Mouse (Mus musculus) limb, embryonic 12.5 days (tissue): ENCODE data around the gene Ncan. TPM values are rescaled to one million over a fixed set of nuclear protein-coding genes. Genes with fewer than 3 reads are reported as not detected.

ENCODE experiments used
- ATAC-seq: fragments of 200-750 bp; cut with Nextera tagmentation; 2 replicates; pipeline ENCODE4 v1.8.0; 2017; ENCODE audit warnings: low read depth, moderate TSS enrichment; ENCODE audit not compliant: insufficient number of reproducible peaks, insufficient read depth, low FRiP score, low TSS enrichment
- H3K27ac ChIP-seq: fragments of 300-500 bp; sonication (generic); 2 replicates; pipeline ENCODE4 v1.5.1; 2016; ENCODE audit warnings: mild to moderate bottlenecking, moderate library complexity
- H3K27me3 ChIP-seq: fragments of 300-500 bp; sonication (generic); 2 replicates; pipeline ENCODE4 v1.6.1; 2016; ENCODE audit warnings: mild to moderate bottlenecking, moderate library complexity
- H3K36me3 ChIP-seq: fragments of 300-500 bp; sonication (generic); 2 replicates; pipeline ENCODE4 v1.6.1; 2016; ENCODE audit warnings: mild to moderate bottlenecking, moderate library complexity
- H3K4me1 ChIP-seq: fragments of 300-500 bp; sonication (generic); replicated peaks from 2 replicates; pipeline ENCODE4 v1.6.1; 2016
- H3K4me2 ChIP-seq: fragments of 300-500 bp; sonication (generic); 2 replicates; pipeline ENCODE4 v1.6.1; 2016; ENCODE audit warnings: mild to moderate bottlenecking, moderate library complexity
- H3K4me3 ChIP-seq: fragments of 300-500 bp; sonication (generic); replicated peaks from 2 replicates; pipeline ENCODE4 v1.5.1; 2016; ENCODE audit warnings: mild to moderate bottlenecking
- H3K9ac ChIP-seq: fragments of 300-500 bp; sonication (generic); replicated peaks from 2 replicates; pipeline ENCODE4 v1.6.1; 2016; ENCODE audit warnings: mild to moderate bottlenecking, moderate library complexity
- H3K9me3 ChIP-seq: fragments of 300-500 bp; sonication (generic); 2 replicates; pipeline ENCODE4 v1.6.1; 2016; ENCODE audit warnings: mild to moderate bottlenecking, moderate library complexity
- WGBS: fragments of 180-500 bp; shearing (Covaris S2); methylation state at CpG from one replicate; pipeline ENCODE4 v1.1.7; 2016; 5-methylcytosine and 5-hydroxymethylcytosine counted together
- polyA plus RNA-seq: library from polyadenylated mRNA; unstranded; fragments of >200 nt; fragmentation: Nextera tagmentation; extraction: Ambion mirVana; gene quantifications from 2 replicates; pipeline ENCODE4 v1.2.1, GENCODE M21; 2016

Gene Ncan
- polyA plus RNA-seq, 1 experiment from 2014 or later, result 0.56 TPM

GRCm38 (mm10) chr8:70128435-70128834, 7.8 kb upstream of the Ncan start:
- H3K4me2 ChIP-seq, result no peak overlapping the region
- H3K27ac ChIP-seq, result no peak overlapping the region
- WGBS, result 83% methylated on average over 3 of the region's 3 CpGs
- no peak overlapping the region for H3K4me3 ChIP-seq
- ATAC-seq, result no peak
- H3K4me1 ChIP-seq, result peaks cover 14% of the 10 kb centered on the region
- H3K9ac ChIP-seq, result peak overlapping the region; percentile 23; the same call in 1 of the 2 replicates
- peaks cover 12% of the 10 kb centered on the region for H3K36me3 ChIP-seq
- peaks cover 9% of the 10 kb centered on the region; the same call in 1 of the 2 replicates for H3K27me3 ChIP-seq
- no peaks in the 10 kb centered on the region for H3K9me3 ChIP-seq

DNA sequence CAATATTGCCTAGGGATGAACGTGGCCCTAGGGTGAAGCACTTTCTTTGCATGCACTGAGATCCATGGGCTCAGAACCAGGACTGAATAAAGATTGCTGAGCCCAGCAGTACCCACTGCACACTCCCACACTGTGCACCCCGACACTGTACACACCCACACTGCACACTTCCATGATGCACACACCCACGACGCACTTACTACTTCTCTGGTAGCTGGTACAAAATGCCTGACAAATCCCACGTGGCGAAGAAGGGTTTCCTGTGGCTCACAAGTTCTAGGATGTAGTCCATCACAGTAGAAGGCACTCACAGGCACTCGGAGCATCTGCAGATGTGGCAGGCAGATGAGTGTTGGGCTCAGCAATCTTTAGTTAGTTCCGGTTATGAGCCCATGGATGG, 4.3 kb upstream of the Ncan start:
- no peaks in the 10 kb centered on the region for H3K9me3 ChIP-seq
- H3K27me3 ChIP-seq, result peaks cover 38% of the 10 kb centered on the region
- no peak overlapping the region for H3K27ac ChIP-seq
- H3K4me2 ChIP-seq, result no peak overlapping the region
- peaks cover 8% of the 10 kb centered on the region for H3K4me1 ChIP-seq
- no peak overlapping the region for H3K4me3 ChIP-seq
- no peaks in the 10 kb centered on the region for H3K36me3 ChIP-seq
- 64% methylated on average over 8 of the region's 8 CpGs for WGBS
- no peak for ATAC-seq
- no peak overlapping the region for H3K9ac ChIP-seq

- Histone ChIP-seq H3K27ac (no peak overlapping the region), H3K9me3 (no peaks in the 10 kb centered on the region), H3K4me1 (peaks cover 8% of the 10 kb centered on the region), H3K4me2 (no peak overlapping the region), H3K4me3 (no peak overlapping the region), H3K9ac (no peak overlapping the region), H3K36me3 (no peaks in the 10 kb centered on the region), H3K27me3 (peaks cover 59% of the 10 kb centered on the region)
- ATAC-seq, result no peak
- 48% methylated on average over 2 of the region's 2 CpGs for WGBS
These were observed 2.2 kb upstream of the Ncan start for GRCm38 (mm10) chr8:70122863-70123262.

DNA sequence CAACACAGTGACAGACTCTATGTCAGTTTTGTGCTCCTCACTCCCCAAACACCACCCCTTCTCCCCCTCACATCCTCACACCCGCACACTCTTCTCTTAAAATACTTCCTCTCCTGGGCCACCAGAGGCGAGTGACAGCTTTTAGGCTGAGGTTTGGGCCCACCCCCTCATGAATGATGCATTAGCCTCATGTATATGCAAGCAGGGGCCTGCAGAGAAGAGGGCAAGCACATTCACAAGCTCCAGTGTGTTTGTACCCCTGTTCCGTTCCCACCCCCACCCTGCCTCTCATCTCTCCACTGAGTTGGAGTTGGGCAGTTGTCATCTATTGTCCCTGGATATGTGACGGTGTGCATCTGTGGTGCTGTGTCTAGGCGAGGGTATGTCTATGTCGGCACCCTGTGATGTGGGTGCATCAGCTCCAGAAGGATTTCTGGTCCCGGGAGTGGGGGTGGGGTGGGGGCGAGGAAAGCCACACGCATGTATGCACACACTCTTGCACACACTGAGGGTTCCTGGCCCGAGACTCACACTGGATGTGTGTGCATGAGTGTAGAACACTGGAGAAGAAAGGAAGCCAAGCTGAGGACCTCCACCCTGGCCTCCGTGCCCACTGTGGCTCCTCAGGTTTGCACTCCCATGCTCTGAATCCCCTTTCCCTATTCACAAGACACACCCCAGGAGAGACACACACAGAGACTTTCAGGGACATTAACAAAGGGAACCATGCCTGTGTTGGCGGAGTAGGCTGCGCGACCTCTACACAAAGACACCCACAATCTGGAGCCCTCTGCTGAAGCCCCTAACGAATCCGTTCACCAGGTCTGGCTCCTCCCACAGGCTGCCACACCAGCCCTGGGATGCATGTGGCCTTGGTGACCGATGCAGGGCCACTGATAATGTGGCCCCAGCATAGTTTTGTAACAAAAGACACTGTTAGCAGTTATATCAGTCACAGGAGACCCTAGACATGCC, 1.7 kb downstream of the Ncan start:
- H3K36me3 ChIP-seq, result no peaks in the 10 kb centered on the region
- peaks cover 8% of the 10 kb centered on the region for H3K4me1 ChIP-seq
- H3K27me3 ChIP-seq, result peaks cover 93% of the 10 kb centered on the region
- H3K9ac ChIP-seq, result no peak overlapping the region
- no peak overlapping the region for H3K4me3 ChIP-seq
- 10% methylated on average over 17 of the region's 17 CpGs for WGBS
- H3K4me2 ChIP-seq, result no peak overlapping the region; the same call in 1 of the 2 replicates
- ATAC-seq, result no peak
- H3K27ac ChIP-seq, result no peak overlapping the region
- H3K9me3 ChIP-seq, result no peaks in the 10 kb centered on the region

- H3K36me3 ChIP-seq, result no peaks in the 10 kb centered on the region
- no peak overlapping the region for H3K9ac ChIP-seq
- H3K4me2 ChIP-seq, result no peak overlapping the region
- peaks cover 8% of the 10 kb centered on the region for H3K4me1 ChIP-seq
- no peaks in the 10 kb centered on the region for H3K9me3 ChIP-seq
- ATAC-seq, result no peak
- 7% methylated on average over 9 of the region's 9 CpGs for WGBS
- peaks cover 96% of the 10 kb centered on the region for H3K27me3 ChIP-seq
- H3K27ac ChIP-seq, result no peak overlapping the region
- H3K4me3 ChIP-seq, result no peak overlapping the region
These were observed 3.1 kb downstream of the Ncan start for GRCm38 (mm10) chr8:70117611-70118010.

DNA sequence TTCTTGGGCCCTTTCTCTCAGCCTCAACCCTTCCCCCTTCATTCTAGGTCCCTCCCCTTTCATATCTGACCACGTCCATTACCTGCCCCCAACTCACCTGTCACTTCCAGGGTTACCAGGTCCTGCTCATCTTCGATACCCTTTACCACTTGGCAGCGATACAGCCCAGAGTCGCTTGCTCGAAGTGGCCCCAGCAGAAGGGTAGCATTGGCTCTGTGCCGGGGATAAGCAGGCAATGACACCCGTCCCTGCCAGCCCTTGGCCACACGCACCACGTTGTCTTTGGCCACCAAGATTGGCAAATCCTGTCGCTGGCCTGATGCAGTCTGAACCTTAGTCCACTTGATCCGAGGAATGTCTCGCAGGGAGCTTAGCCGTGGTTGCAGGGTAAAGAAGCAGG, 5.8 kb downstream of the Ncan start:
- H3K4me1 ChIP-seq, result peaks cover 6% of the 10 kb centered on the region
- H3K9ac ChIP-seq, result no peak overlapping the region
- WGBS, result 69% methylated on average over 13 of the region's 13 CpGs
- H3K27ac ChIP-seq, result no peak overlapping the region
- H3K9me3 ChIP-seq, result no peaks in the 10 kb centered on the region
- no peak overlapping the region for H3K4me3 ChIP-seq
- peaks cover 100% of the 10 kb centered on the region for H3K27me3 ChIP-seq
- no peak for ATAC-seq
- no peak overlapping the region for H3K4me2 ChIP-seq
- no peaks in the 10 kb centered on the region for H3K36me3 ChIP-seq

DNA sequence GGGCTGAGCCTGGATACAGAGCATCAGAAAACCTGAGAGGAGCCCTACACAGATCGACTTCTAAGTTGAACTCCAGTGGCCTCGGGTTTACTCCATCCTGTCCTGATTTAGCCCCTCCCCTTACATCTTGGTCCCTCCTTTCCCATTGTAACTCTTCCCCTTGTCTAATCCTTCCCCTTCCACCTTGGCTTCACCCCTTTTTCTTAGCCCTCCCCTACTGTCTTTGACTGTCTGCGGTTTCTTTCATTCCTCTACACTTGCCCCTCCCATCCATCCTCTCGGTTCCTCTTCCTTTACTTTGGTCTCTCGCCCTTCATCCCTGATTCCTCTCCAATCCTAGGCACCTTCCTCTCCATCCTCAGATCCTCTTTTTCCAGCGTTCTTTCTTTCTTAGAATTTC, 6.2 kb downstream of the Ncan start:
- WGBS, result 23% methylated on average over 6 of the region's 6 CpGs

DNA sequence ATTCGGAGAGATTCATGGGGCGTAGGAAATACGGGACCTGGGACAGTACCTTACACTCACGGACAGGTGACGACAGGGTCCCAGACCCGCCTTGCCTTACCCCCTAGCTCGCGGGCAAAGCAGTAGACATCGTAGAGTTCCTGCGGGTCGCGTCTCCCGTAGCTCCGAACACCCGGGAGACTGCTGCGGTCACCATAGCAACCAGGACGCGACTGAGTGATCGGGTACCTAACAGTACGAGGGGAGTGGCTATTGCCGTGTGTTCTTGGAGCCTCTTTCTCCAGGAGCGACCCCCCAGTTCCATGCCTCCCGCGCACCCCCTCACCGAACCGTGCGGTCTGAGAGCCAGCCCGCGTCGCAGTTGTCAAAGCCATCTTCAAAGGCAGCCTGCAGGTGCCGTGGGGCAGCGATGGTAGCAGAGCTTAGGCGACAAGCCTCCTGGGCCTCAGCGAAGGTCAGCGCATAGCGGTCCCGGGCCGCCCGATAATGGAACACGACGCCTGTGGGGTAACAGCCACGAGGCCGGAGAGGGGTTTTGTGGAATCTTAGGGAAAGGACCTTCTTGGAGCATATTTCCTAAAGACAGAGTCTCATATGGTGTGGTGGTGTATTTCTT, 8.2 kb downstream of the Ncan start:
- no peak for ATAC-seq
- no peaks in the 10 kb centered on the region for H3K9me3 ChIP-seq
- H3K36me3 ChIP-seq, result no peaks in the 10 kb centered on the region
- H3K4me2 ChIP-seq, result no peak overlapping the region; the same call in 1 of the 2 replicates
- H3K27ac ChIP-seq, result no peak overlapping the region
- peaks cover 99% of the 10 kb centered on the region for H3K27me3 ChIP-seq
- H3K4me1 ChIP-seq, result peaks cover 6% of the 10 kb centered on the region
- 8% methylated on average over 43 of the region's 43 CpGs for WGBS
- H3K9ac ChIP-seq, result no peak overlapping the region
- 0 out of 2 replicates have a peak overlapping the region, but pooled peaks have one; percentile 13 for H3K4me3 ChIP-seq

More for the DNA sequence above, 6.2 kb downstream of the Ncan start:
- Histone ChIP-seq H3K9ac (no peak overlapping the region), H3K9me3 (no peaks in the 10 kb centered on the region), H3K27ac (no peak overlapping the region), H3K4me2 (no peak overlapping the region), H3K4me3 (no peak overlapping the region), H3K27me3 (peaks cover 100% of the 10 kb centered on the region), H3K4me1 (peaks cover 6% of the 10 kb centered on the region), H3K36me3 (no peaks in the 10 kb centered on the region)
- ATAC-seq, result no peak

DNA sequence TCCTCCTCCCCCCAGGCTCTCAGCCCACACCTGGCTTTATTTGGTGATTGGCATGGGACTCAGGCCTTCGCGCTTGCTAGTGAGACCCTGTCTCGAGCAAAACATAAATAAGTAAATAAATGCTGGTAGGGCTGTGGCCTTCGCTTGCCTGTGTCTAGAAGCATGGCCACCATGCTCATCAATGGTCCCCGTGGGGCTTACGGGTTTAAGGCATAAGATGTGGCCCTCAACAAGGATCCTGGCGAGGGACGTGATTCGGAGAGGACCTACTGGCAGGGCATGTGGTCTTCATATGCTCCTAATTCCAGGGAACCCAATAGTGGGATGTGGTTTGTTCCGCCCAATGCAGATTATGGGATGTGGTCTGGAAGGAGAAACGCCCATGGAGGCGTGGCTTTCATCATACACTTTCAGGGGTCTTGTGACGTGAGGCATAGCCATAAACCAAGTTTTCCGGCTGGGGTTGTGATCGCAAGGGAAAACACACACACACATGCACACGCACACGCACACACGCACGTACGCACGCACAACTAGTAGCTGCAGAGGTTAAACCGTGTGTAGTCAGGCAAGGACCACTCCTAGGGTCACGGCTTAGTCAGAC, 9.4 kb downstream of the Ncan start:
- Histone ChIP-seq H3K4me1 (peaks cover 6% of the 10 kb centered on the region), H3K4me3 (0 out of 2 replicates have a peak overlapping the region, but pooled peaks have one; percentile 13), H3K27ac (no peak overlapping the region), H3K9ac (no peak overlapping the region), H3K4me2 (peak overlapping the region; percentile 24), H3K27me3 (peaks cover 92% of the 10 kb centered on the region), H3K9me3 (no peaks in the 10 kb centered on the region), H3K36me3 (no peaks in the 10 kb centered on the region)
- no peak for ATAC-seq
- 47% methylated on average over 23 of the region's 23 CpGs for WGBS

DNA sequence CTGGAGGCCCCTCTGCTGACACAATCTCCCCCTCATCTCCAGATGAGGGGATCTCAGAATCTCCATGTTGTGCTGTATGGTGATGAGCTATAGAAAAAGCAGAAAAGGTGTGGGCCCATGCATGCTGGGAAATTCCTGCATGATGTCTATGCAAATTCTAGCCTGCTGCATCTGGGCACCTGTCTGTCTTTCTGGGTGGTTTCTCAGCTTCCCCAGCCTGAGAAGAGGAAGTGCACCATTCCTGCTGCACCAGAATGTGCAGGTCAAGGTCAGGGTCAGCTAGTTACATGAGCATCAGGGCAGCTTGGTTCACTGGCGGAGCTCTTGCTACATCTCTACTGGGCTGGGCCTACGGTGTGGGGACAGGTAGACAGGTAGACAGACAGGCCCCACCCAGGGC, 10.2 kb downstream of the Ncan start:
- 82% methylated on average over 2 of the region's 2 CpGs for WGBS
- Histone ChIP-seq H3K4me1 (peaks cover 6% of the 10 kb centered on the region), H3K9ac (no peak overlapping the region), H3K27ac (no peak overlapping the region), H3K9me3 (no peaks in the 10 kb centered on the region), H3K36me3 (no peaks in the 10 kb centered on the region), H3K4me2 (no peak overlapping the region), H3K4me3 (no peak overlapping the region), H3K27me3 (peaks cover 89% of the 10 kb centered on the region)
- ATAC-seq, result no peak

GRCm38 (mm10) chr8:70104922-70105321, 15.8 kb downstream of the Ncan start:
- Histone ChIP-seq H3K4me3 (no peak overlapping the region), H3K36me3 (no peaks in the 10 kb centered on the region), H3K4me2 (no peak overlapping the region), H3K27ac (no peak overlapping the region), H3K27me3 (peaks cover 43% of the 10 kb centered on the region), H3K9ac (no peak overlapping the region), H3K9me3 (no peaks in the 10 kb centered on the region), H3K4me1 (no peaks in the 10 kb centered on the region)
- WGBS, result 81% methylated on average over 7 of the region's 7 CpGs
- no peak for ATAC-seq
